Mouse (Mus musculus) layer of hippocampus, postnatal 10 days (tissue): Measurements from ENCODE around the gene Pgs1. TPM values are rescaled to one million over a fixed set of nuclear protein-coding genes. Genes with fewer than 3 reads are reported as not detected.

ENCODE experiments used
- DNase-seq, 2 experiments: peaks; one replicate each; pipeline ENCODE4 v3.0.0; 2021; ENCODE audit warnings: low spot score in 2 of 2
- total RNA-seq, 2 experiments: library from RNA; stranded (reverse); gene quantifications; 2 replicates each; pipeline ENCODE4 v1.2.3; 2021

Gene Pgs1
- total RNA-seq, 2 experiments from 2014 or later, result 59.2 to 59.6 TPM

- DNase-seq, result no peak
Measured at GRCm38 (mm10) chr11:117974327-117975125, 11.6 kb upstream of the Pgs1 start.

DNA sequence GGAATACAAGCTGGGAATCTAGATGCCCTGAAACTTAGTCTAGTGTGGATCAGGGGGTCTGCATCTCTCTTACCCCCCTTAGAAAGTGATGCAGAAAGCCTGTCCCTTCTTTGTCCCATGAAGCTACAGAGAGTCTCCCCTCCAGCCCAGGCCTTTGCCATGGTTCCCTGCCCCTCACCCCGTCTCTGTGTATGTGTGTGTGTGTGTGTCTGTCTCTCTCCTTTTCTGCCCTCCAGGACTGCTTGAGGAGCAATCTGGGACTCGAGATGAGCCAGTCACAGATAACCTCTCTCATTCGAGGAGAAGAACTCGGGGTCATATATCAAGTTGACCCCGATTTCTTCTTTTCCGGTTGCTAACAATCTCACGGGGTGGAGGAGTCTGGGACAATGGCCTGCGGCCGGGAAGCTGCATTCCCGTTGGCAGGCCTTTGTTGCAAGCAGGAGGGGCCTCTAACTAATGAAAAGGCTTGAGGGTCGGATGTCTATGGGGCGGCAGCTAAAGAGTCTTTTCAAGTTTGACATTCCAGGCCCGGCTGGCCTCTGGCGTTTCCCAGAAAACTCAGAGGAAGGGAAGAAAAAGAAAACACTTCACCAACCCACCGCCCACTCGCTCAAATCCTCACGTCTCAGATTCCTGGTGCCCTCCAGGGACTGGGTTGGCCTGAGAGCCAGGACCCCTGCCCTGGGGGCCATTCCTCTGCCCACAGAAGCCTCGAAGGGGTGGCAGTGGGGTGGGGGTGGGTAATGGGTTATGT is 10.7 kb upstream of the Pgs1 start:
- no peak for DNase-seq

GRCm38 (mm10) chr11:117976081-117976582 is 10.0 kb upstream of the Pgs1 start:
- DNase-seq, result peak; percentile 67 to 70

DNA sequence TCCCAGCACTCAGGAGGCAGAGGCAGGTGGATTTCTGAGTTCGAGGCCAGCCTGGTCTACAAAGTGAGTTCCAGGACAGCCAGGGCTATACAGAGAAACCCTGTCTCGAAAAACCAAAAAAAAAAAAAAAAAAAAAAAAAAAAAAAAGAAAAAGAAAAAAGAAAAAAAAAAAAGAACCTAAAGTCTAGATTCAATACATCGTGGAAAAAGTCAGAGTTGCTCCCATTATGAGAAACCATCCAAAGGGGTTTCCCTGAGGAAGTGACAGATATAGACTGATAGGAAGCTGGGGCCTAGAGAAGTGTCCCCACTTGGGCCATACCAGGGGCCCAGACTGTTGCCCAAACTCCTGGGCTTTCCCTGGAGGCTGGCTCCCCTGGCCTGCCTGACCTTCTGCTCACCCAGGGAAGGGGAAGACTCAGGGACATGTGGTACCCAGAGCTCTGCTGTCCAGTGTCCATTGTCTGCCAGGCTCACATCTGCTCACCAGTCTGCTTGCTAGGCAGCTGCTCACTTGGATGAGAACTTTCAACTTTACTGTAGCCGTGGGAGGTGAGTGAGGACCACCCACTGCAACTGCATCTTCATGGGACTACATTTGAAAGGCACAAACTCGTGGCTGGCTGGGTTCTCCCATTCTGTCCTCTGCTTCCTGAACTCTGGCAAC is 8.3 kb upstream of the Pgs1 start:
- no peak for DNase-seq

GRCm38 (mm10) chr11:117979388-117979787 is 6.7 kb upstream of the Pgs1 start:
- no peak for DNase-seq

DNA sequence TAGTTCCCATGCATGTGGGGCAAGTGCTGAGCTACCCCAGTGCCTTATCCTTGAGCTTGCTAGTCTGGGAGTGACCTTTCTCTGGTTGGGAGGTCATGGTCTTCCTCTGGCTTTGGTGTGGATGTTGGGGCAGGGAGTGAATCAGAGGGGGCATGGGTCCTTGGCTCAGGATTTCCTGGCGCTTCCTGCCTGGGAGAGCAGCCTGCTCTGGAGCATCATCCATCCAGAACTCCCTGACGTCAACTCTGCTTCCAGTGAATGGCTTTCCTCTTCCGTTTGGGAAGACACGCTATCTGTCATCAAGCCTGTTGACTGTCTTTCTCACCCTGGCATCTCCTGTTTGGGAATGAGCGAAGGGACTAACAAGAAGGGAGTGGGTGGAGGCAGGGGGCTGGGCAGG is 3.7 kb upstream of the Pgs1 start:
- no peak for DNase-seq

GRCm38 (mm10) chr11:117983770-117984169 is 2.3 kb upstream of the Pgs1 start:
- no peak for DNase-seq

DNA sequence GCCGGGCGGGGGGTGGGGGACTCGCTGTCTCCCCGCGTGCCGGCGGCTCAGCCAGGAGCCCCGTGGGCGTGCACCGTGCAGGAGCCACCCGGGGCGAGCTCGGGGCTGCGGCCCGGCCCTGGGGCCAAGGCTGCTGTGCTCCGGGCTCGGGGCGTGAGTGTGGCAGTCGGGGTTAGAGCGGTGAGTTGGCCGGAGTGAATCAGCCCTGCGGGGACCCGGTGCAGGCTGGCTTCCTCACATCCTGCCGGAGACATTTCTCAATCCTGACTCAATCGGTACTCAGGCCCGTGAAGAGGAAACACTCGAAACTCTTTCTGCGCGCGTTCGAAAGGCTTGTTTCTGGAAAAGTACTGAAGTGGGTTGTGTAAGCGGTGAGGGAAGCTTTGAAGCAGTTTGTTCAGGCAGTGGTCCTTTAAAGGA is 950 bp downstream of the Pgs1 start:
- DNase-seq, result no peak

DNA sequence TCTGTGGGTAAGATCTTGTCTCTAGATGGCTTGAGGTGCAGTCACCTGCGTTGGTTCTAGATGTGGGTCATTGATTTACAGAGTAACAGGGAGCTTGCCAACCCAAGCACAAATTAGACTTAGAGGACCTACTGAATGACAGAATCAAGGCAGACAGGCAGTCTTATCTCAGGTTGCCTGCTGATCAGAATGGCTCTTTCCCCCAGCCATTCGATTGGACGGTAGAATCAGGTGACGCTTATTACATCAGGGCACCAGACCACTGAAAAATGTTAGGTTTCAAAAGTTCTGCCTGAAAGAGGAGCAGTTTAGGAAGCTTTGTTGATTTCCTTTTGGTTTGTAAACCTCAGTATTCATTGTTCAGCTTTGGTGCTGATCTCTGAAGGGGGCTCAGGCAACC is 1.9 kb downstream of the Pgs1 start:
- no peak for DNase-seq

- DNase-seq, result no peak
Measured at GRCm38 (mm10) chr11:117989241-117989640, 3.1 kb downstream of the Pgs1 start.

DNA sequence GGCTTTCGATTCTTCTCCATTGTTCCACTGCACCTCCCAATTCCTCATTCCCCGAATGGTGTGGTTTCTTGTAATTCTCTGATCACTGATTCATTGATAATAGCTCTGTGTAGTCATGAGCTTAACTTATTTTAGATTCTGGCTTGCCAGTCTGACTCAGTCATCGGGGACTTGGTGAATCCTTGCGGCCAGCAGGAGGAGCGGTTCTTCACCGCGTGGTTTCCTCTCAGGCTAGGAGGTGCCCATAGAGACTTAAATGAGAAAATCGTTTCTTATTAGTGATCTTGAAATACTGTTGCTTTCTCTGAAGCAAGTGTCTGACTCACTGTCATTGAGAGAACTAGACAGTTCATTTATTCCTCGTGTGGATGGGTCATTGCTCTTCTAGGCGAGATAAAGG is 3.8 kb downstream of the Pgs1 start:
- DNase-seq, result no peak

- no peak for DNase-seq
Measured at GRCm38 (mm10) chr11:117991502-117992470, 5.7 kb downstream of the Pgs1 start.

GRCm38 (mm10) chr11:117993190-117994175 is 7.4 kb downstream of the Pgs1 start:
- DNase-seq, result no peak

DNA sequence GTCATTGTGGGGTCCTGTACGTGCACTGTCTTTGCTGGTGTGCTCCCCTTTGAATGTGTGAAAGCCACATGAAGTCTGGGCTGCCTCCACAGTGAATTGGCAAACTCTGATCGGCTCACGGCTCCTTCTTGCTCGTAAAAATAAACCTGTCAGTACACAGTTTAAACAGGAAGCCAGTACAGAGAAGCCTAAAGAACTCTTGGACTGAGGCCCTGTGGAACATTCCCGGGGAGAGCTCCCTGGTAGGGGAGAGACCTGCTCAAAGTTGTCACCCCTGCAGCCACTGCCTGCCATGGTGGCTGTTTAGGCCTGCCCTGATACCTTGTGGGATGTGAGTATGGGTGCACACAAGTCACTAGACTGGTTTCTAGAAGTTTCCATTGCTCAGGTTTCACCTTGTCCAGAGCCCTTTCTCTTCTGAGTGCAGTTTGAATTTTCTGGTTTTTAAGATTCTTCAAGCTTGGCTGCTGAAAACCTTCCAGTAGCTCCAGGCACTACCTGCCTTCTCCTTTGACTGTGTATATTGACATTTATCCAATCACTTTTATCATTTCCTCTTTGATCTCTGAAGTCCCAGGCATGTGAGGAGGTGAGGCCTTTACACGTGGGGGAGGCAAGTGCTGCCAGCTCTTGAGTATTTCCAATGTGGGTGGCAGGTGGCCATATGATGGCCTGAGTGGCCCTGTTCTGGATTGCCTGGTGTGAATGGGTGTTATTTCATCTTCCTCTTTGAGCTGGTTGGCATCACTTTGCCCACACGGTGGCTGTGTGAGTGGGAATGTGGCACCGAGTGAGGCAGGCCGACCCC is 8.4 kb downstream of the Pgs1 start:
- DNase-seq, result no peak

- no peak for DNase-seq
Measured at GRCm38 (mm10) chr11:117995255-117995654, 9.2 kb downstream of the Pgs1 start.

- no peak for DNase-seq
Measured at GRCm38 (mm10) chr11:117995661-117996060, 9.6 kb downstream of the Pgs1 start.

DNA sequence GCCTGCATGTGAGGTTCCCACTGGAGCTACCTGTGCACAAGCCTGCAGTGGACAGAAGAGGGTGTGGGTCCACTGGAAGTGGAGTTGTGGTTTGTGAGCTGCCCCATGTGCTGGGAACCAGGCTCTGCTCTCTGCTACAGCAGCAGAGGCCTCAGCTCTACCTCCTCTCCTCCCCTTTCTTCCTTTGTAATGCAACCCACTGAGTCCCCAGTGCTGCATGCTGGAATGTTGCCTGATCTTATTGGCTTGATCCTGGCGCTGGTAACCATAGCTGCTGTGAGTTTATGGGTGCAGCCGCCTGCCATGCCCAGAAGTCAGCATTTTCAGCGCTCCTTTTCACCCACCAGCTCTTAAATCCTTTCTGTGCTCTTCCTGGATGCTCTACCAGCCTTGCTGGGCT is 10.0 kb downstream of the Pgs1 start:
- no peak for DNase-seq

GRCm38 (mm10) chr11:117997085-117997484 is 11.0 kb downstream of the Pgs1 start:
- no peak for DNase-seq

GRCm38 (mm10) chr11:117998356-117998755 is 12.3 kb downstream of the Pgs1 start:
- no peak for DNase-seq
